Mouse (Mus musculus): ENCODE results near the gene Wipf2.

DNA sequence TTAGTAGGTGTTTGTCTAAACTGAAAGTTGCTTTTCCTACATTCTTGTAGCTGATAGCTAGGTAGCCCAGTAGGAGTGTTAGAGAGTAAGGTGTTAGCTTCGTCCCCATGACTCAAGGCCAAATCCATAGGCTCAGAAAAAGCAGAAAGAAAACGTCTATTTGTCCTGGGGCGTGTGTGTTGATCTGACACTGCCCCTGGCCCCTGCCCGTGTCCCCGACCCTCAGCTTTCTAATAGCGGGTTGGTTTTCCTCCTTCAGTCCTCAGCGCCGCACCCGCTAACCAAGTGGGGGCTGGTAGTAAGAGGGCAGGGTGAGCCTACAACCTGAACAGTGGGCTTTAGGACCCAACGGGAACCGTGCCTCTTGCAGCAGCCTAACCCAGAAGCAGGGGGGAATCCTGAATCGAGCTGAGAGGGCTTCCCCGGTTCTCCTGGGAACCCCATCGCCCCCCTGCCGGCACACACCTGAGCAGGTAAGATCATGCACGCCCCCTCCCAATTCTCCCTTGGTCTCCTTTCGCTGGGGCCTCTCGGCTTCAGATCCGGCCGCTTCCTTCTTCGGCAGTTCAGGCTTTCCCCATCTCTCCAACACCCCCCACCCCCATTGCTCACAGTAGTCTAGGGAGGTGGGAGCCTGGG is 64.1 kb downstream of the Wipf2 start, which contains the start of gene Rara:
- no peak for TF ChIP-seq POLR2A (IDR thresholded peaks at IDR 0.05; ENCODE audit: low read depth, low read length)
- no peak for TF ChIP-seq CTCF (conservative IDR thresholded peaks at IDR 0.05; ENCODE audit: insufficient read depth, insufficient read length, low read depth, low read length)
